Mouse (Mus musculus): Measurements from ENCODE around the gene Slit3. TPM values are rescaled to one million over a fixed set of nuclear protein-coding genes. Genes with fewer than 3 reads are reported as not detected.

The Slit3 gene
- polyA plus RNA-seq, 1 experiment from 2014 or later: 14.2 TPM

DNA sequence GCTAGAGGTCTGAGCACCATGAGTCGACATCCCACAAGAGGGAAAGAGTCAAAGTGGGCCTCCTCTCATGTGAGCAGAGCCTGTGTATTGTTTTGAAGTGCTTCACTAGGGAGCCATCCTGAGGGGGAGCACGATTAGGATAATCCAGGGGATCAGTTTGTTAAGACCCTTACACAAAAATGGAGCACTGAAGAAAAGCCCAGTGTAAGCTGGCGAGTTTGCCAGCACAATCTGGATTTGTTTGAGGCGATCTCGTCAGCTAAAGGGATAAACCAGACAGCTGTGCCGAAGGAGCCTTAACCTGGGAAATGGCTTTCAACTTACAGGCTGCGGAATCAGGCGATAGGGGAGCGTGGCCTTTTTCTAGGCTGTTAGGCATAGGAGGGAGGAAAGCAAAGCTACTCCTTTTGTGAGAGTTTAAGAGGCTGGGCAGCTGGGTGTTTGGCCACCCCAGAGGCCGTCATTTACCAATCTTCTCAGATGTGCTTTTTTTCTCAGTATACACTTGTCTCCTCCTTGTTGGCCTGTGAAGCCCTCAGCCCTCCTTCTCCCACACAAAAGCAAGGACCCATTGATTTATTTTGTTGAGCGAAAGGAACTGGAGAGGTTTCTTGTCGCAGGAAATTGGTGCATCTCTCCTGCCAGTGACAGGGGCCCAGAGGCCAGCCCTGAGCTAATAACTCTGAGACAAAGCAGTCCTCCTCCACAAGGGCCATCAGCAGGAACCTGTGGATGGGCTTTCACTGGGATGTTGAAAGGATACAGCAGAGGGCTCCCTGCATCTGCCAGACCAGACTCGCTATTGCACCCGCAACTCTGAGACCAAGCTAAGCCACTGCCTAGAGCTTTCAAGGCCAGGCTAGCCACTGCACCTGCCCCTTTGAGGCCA, 472.4 kb downstream of the Slit3 start:
- 83% methylated on average over 14 of the region's 14 CpGs for WGBS

GRCm38 (mm10) chr11:35596064-35596463, 475.0 kb downstream of the Slit3 start:
- DNase-seq (ENCODE audit: low spot score): no peak
- TF ChIP-seq CTCF (IDR thresholded peaks at IDR 0.05) (no peak), EP300 (IDR thresholded peaks at IDR 0.05) (no peak)
- H3K4me3 ChIP-seq (ENCODE audit: low read depth, low read length): no peak overlapping the region
- H3K36me3 ChIP-seq (ENCODE audit: insufficient read depth, low read length): no peaks in the 10 kb centered on the region
- no peak for ATAC-seq
- H3K4me1 ChIP-seq (ENCODE audit: insufficient read depth, low read depth, low read length): no peaks in the 10 kb centered on the region
- no peaks in the 10 kb centered on the region for H3K27me3 ChIP-seq (replicated peaks; ENCODE audit: insufficient read depth, low read length)
- no peak overlapping the region for H3K4me2 ChIP-seq (replicated peaks; ENCODE audit: low read depth, low read length)
- H3K27ac ChIP-seq (ENCODE audit: low read length): no peak overlapping the region
- no peaks in the 10 kb centered on the region for H3K9me3 ChIP-seq (ENCODE audit: low read length)
- no peak overlapping the region for H3K9ac ChIP-seq (replicated peaks; ENCODE audit: low read depth)

More for the DNA sequence above, 472.4 kb downstream of the Slit3 start:
- H3K4me3 ChIP-seq (ENCODE audit: low read depth, low read length): no peak overlapping the region
- H3K9me3 ChIP-seq (ENCODE audit: low read length): no peaks in the 10 kb centered on the region
- H3K36me3 ChIP-seq (ENCODE audit: insufficient read depth, low read length): no peaks in the 10 kb centered on the region
- H3K4me2 ChIP-seq (replicated peaks; ENCODE audit: low read depth, low read length): no peak overlapping the region
- no peaks in the 10 kb centered on the region for H3K4me1 ChIP-seq (ENCODE audit: insufficient read depth, low read depth, low read length)
- no peaks in the 10 kb centered on the region for H3K27me3 ChIP-seq (replicated peaks; ENCODE audit: insufficient read depth, low read length)
- DNase-seq (ENCODE audit: low spot score) (no peak), ATAC-seq (no peak)
- TF ChIP-seq EP300 (IDR thresholded peaks at IDR 0.05) (no peak), CTCF (IDR thresholded peaks at IDR 0.05) (no peak)
- no peak overlapping the region for H3K27ac ChIP-seq (ENCODE audit: low read length)
- H3K9ac ChIP-seq (replicated peaks; ENCODE audit: low read depth): no peak overlapping the region

GRCm38 (mm10) chr11:35597882-35598281, 476.9 kb downstream of the Slit3 start:
- no peak for TF ChIP-seq CTCF (IDR thresholded peaks at IDR 0.05)
- TF ChIP-seq EP300 (IDR thresholded peaks at IDR 0.05): no peak
- no peaks in the 10 kb centered on the region for H3K4me1 ChIP-seq (ENCODE audit: insufficient read depth, low read depth, low read length)
- H3K36me3 ChIP-seq (ENCODE audit: insufficient read depth, low read length): no peaks in the 10 kb centered on the region
- no peak overlapping the region for H3K4me2 ChIP-seq (replicated peaks; ENCODE audit: low read depth, low read length)
- H3K9ac ChIP-seq (replicated peaks; ENCODE audit: low read depth): no peak overlapping the region
- DNase-seq (ENCODE audit: low spot score): no peak
- H3K9me3 ChIP-seq (ENCODE audit: low read length): no peaks in the 10 kb centered on the region
- ATAC-seq: no peak
- no peak overlapping the region for H3K27ac ChIP-seq (ENCODE audit: low read length)
- 93% methylated on average over 6 of the region's 6 CpGs for whole genome bisulfite sequencing
- H3K27me3 ChIP-seq (replicated peaks; ENCODE audit: insufficient read depth, low read length): no peaks in the 10 kb centered on the region
- H3K4me3 ChIP-seq (ENCODE audit: low read depth, low read length): no peak overlapping the region

DNA sequence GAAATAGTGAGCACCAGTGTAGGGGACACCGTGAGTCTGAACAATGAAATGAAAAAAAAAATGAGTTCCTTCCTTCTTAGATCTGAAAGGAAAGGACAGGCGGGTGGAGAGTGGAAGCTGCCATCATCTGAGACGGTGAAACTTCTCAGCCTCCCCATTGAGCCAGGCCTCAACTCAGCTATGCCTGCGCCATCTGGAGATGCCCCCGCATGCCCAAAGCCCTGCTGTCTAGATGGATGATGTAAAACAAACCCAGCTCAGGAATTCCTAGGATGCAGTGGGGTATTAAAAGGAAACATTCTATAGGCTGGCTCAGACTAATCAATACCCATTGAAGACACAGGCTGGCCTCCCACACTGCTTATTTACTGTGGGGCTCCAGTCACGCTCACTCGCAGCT, 477.7 kb downstream of the Slit3 start:
- Histone ChIP-seq H3K9ac (replicated peaks; ENCODE audit: low read depth) (no peak overlapping the region), H3K27ac (ENCODE audit: low read length) (no peak overlapping the region), H3K4me1 (ENCODE audit: insufficient read depth, low read depth, low read length) (no peaks in the 10 kb centered on the region), H3K36me3 (ENCODE audit: insufficient read depth, low read length) (no peaks in the 10 kb centered on the region), H3K4me3 (ENCODE audit: low read depth, low read length) (no peak overlapping the region), H3K9me3 (ENCODE audit: low read length) (no peaks in the 10 kb centered on the region), H3K4me2 (replicated peaks; ENCODE audit: low read depth, low read length) (no peak overlapping the region), H3K27me3 (replicated peaks; ENCODE audit: insufficient read depth, low read length) (no peaks in the 10 kb centered on the region)
- 69% methylated on average over 7 of the region's 7 CpGs for WGBS
- ATAC-seq: no peak
- no peak for DNase-seq (ENCODE audit: low spot score)
- TF ChIP-seq EP300 (IDR thresholded peaks at IDR 0.05) (no peak), CTCF (IDR thresholded peaks at IDR 0.05) (no peak)

DNA sequence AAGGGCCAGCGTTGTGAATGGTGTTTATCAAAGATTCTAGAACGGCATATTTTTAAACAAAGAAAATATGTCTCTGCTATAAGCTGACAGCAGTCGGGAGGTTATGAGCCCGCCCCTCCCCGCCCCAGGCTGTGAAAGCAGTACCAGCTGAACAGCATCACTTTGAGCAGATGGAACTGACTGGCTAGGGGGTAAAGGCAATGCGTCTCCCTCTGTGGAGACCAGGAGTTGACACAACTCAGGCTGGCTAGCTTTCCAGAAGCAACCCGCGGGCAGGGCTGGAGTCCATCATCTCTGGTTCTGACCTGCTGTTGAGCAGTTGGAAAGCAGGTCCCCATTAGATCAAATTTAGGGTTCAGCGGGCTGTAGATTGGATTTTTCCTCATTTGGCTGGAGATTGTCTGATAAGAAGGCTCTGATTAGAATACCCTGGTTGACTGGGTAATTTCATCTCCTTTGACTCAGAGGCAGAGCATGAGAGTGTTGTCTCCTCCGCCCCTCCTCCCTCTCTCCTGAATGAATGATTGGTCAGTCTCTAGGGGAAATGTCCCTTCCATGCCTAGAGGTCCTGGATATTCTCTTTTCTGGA, 480.7 kb downstream of the Slit3 start:
- Histone ChIP-seq H3K4me3 (ENCODE audit: low read depth, low read length) (no peak overlapping the region), H3K9me3 (ENCODE audit: low read length) (no peaks in the 10 kb centered on the region; the same call in 1 of the 2 replicates), H3K9ac (replicated peaks; ENCODE audit: low read depth) (no peak overlapping the region), H3K4me1 (ENCODE audit: insufficient read depth, low read depth, low read length) (no peaks in the 10 kb centered on the region), H3K4me2 (replicated peaks; ENCODE audit: low read depth, low read length) (no peak overlapping the region), H3K27me3 (replicated peaks; ENCODE audit: insufficient read depth, low read length) (no peaks in the 10 kb centered on the region), H3K36me3 (ENCODE audit: insufficient read depth, low read length) (no peaks in the 10 kb centered on the region), H3K27ac (ENCODE audit: low read length) (no peak overlapping the region)
- 66% methylated on average over 10 of the region's 10 CpGs for WGBS
- TF ChIP-seq EP300 (IDR thresholded peaks at IDR 0.05) (no peak), CTCF (IDR thresholded peaks at IDR 0.05) (no peak)
- DNase-seq (ENCODE audit: low spot score) (no peak), ATAC-seq (no peak)

- TF ChIP-seq CTCF (IDR thresholded peaks at IDR 0.05): no peak
- H3K9me3 ChIP-seq (ENCODE audit: low read length): no peaks in the 10 kb centered on the region; the same call in 1 of the 2 replicates
- ATAC-seq (no peak), DNase-seq (ENCODE audit: low spot score) (no peak)
- no peaks in the 10 kb centered on the region for H3K36me3 ChIP-seq (ENCODE audit: insufficient read depth, low read length)
- no peak overlapping the region for H3K4me2 ChIP-seq (replicated peaks; ENCODE audit: low read depth, low read length)
- no peak overlapping the region for H3K9ac ChIP-seq (replicated peaks; ENCODE audit: low read depth)
- 57% methylated on average over 10 of the region's 10 CpGs for WGBS
- no peak overlapping the region for H3K4me3 ChIP-seq (ENCODE audit: low read depth, low read length)
- no peaks in the 10 kb centered on the region for H3K4me1 ChIP-seq (ENCODE audit: insufficient read depth, low read depth, low read length)
- no peaks in the 10 kb centered on the region for H3K27me3 ChIP-seq (replicated peaks; ENCODE audit: insufficient read depth, low read length)
- H3K27ac ChIP-seq (ENCODE audit: low read length): no peak overlapping the region
Observed at GRCm38 (mm10) chr11:35602586-35602985, 481.6 kb downstream of the Slit3 start.

All from lung, postnatal 0 days (tissue).